Comparison of ENCODE assay signal across 21 mouse cellular contexts in genomic region chr9:49523881-49524280, GRCm38 (mm10).
"Had no signal": no experiment of that assay in that cellular context is flagged by ENCODE, and none has a peak within 500 bp of the region (broad histone marks: within the 10 kb centered on the region; RNA-seq: fewer than 3 reads in every experiment).

No protein-coding gene starts in this region.

- H3K4me3 ChIP-seq: kidney, embryonic 15.5 days; limb, embryonic 10.5 days; limb, embryonic 13.5 days; liver, embryonic 12.5 days; liver, embryonic 15.5 days; lung, embryonic 15.5 days; megakaryocyte, embryonic 14.5 days; midbrain, embryonic 10.5 days; midbrain, embryonic 13.5 days; neural tube, embryonic 13.5 days had no signal

- H3K4me2 ChIP-seq: kidney, embryonic 15.5 days; limb, embryonic 13.5 days; liver, embryonic 12.5 days; liver, embryonic 15.5 days; lung, embryonic 15.5 days; midbrain, embryonic 13.5 days; neural tube, embryonic 13.5 days had no signal

- H3K27me3 ChIP-seq: kidney, embryonic 15.5 days; limb, embryonic 13.5 days; liver, embryonic 12.5 days; liver, embryonic 15.5 days; lung, embryonic 15.5 days; megakaryocyte, embryonic 14.5 days; midbrain, embryonic 13.5 days; neural tube, embryonic 13.5 days had no signal

- H3K9me3 ChIP-seq: kidney, embryonic 15.5 days; limb, embryonic 10.5 days; limb, embryonic 13.5 days; liver, embryonic 12.5 days; liver, embryonic 15.5 days; lung, embryonic 15.5 days; megakaryocyte, embryonic 14.5 days; midbrain, embryonic 10.5 days; midbrain, embryonic 13.5 days; neural tube, embryonic 13.5 days had no signal

- H3K9ac ChIP-seq: kidney, embryonic 15.5 days; liver, embryonic 12.5 days; liver, embryonic 15.5 days; lung, embryonic 15.5 days; midbrain, embryonic 13.5 days; neural tube, embryonic 13.5 days had no signal

- H3K36me3 ChIP-seq: liver, embryonic 12.5 days; liver, embryonic 15.5 days; lung, embryonic 15.5 days had no signal

- H3K27ac ChIP-seq: kidney, embryonic 15.5 days; limb, embryonic 10.5 days; limb, embryonic 13.5 days; liver, embryonic 12.5 days; liver, embryonic 15.5 days; lung, embryonic 15.5 days; midbrain, embryonic 10.5 days; midbrain, embryonic 13.5 days; neural tube, embryonic 13.5 days had no signal

- DNase-seq: kidney, adult 8-10 months; kidney, postnatal 14 days; kidney, postnatal 4 days; liver; lung, adult 18-20 months; lung, postnatal 10 days; lung, postnatal 36 days; thymus, adult 18-20 months; thymus, postnatal 14 days; thymus, postnatal 4 days had no signal

- H3K4me1 ChIP-seq: kidney, embryonic 15.5 days; liver, embryonic 12.5 days; liver, embryonic 15.5 days; lung, embryonic 15.5 days; megakaryocyte, embryonic 14.5 days had no signal

- ATAC-seq: liver, embryonic 12.5 days; midbrain, embryonic 13.5 days; midbrain, embryonic 16.5 days had no signal
